Comparison of ENCODE assay signal across 21 mouse cellular contexts in genomic region chr12:21191546-21191945, GRCm38 (mm10).
DNase-seq lines count a peak whose midpoint lies in the region; ATAC-seq lines count a peak whose summit lies in the region.
"Had no signal": no experiment of that assay in that cellular context is flagged by ENCODE, and none has a peak within 500 bp of the region (broad histone marks: within the 10 kb centered on the region; RNA-seq: fewer than 3 reads in every experiment).

No protein-coding gene starts in this region.

- peak; percentile 2 for DNase-seq in c-Kit-negative CD71-positive TER-119-positive erythroid progenitor cells, embryonic 14.5 days (ENCODE audit: low read depth, low spot score)
- peak; percentile 6 for DNase-seq in c-Kit-positive CD71-positive TER-119-positive erythroid progenitor cells, embryonic 14.5 days (ENCODE audit: low spot score)
- no peak for DNase-seq in right cerebral cortex, adult 2 months (ENCODE audit: low spot score in 2 of 2)
- DNase-seq in cerebellum, postnatal 14 days: no peak
- DNase-seq: adrenal gland, adult 2 months; adrenal gland, postnatal 25 days; cerebellum, adult 11-12 months; cerebellum, adult 9-10 months; gastrocnemius, postnatal 25 days; heart, adult 11 months; heart, postnatal 36 days had no signal

- H3K9me3 ChIP-seq in liver, embryonic 12.5 days (replicated peaks): no peaks in the 10 kb centered on the region
- H3K9me3 ChIP-seq in liver, embryonic 16.5 days (replicated peaks; ENCODE audit: control insufficient read depth, low read length): no peaks in the 10 kb centered on the region
- H3K9me3 ChIP-seq in intestine, embryonic 16.5 days (ENCODE audit: control insufficient read depth, low read length): no peaks in the 10 kb centered on the region
- H3K9me3 ChIP-seq: embryonic facial prominence, embryonic 10.5 days; forebrain, embryonic 15.5 days; heart, embryonic 13.5 days; hindbrain, embryonic 12.5 days had no signal

- H3K4me3 ChIP-seq in liver, embryonic 12.5 days: no peak overlapping the region
- no peak overlapping the region for H3K4me3 ChIP-seq in liver, embryonic 16.5 days (ENCODE audit: low read depth, low read length)
- no peak overlapping the region for H3K4me3 ChIP-seq in intestine, embryonic 16.5 days (ENCODE audit: low read length)
- H3K4me3 ChIP-seq: embryonic facial prominence, embryonic 10.5 days; erythroblast, embryonic 14.5 days; forebrain, embryonic 15.5 days; heart, embryonic 13.5 days; hindbrain, embryonic 12.5 days had no signal

- no peaks in the 10 kb centered on the region for H3K27me3 ChIP-seq in liver, embryonic 12.5 days (replicated peaks)
- H3K27me3 ChIP-seq in liver, embryonic 16.5 days (ENCODE audit: control insufficient read depth, insufficient read depth, low read depth, low read length): no peaks in the 10 kb centered on the region
- H3K27me3 ChIP-seq in intestine, embryonic 16.5 days (replicated peaks; ENCODE audit: control insufficient read depth, insufficient read depth, low read length): no peaks in the 10 kb centered on the region
- H3K27me3 ChIP-seq: forebrain, embryonic 15.5 days; heart, embryonic 13.5 days; hindbrain, embryonic 12.5 days had no signal

- H3K4me2 ChIP-seq in liver, embryonic 12.5 days: no peak overlapping the region
- no peak overlapping the region for H3K4me2 ChIP-seq in liver, embryonic 16.5 days (ENCODE audit: low read depth, low read length)
- no peak overlapping the region for H3K4me2 ChIP-seq in intestine, embryonic 16.5 days (ENCODE audit: low read depth, low read length)
- H3K4me2 ChIP-seq: forebrain, embryonic 15.5 days; heart, embryonic 13.5 days; hindbrain, embryonic 12.5 days had no signal

- peaks cover 31% of the 10 kb centered on the region for H3K4me1 ChIP-seq in liver, embryonic 12.5 days
- peaks cover 5% of the 10 kb centered on the region for H3K4me1 ChIP-seq in liver, embryonic 16.5 days (ENCODE audit: control insufficient read depth, low read depth, low read length)
- peaks cover 10% of the 10 kb centered on the region for H3K4me1 ChIP-seq in intestine, embryonic 16.5 days (ENCODE audit: control insufficient read depth, insufficient read depth, low read length)
- H3K4me1 ChIP-seq: embryonic facial prominence, embryonic 10.5 days; heart, embryonic 13.5 days; hindbrain, embryonic 12.5 days had no signal

- no peaks in the 10 kb centered on the region for H3K36me3 ChIP-seq in liver, embryonic 12.5 days
- H3K36me3 ChIP-seq in liver, embryonic 16.5 days (ENCODE audit: control insufficient read depth, insufficient read depth): no peaks in the 10 kb centered on the region
- H3K36me3 ChIP-seq in intestine, embryonic 16.5 days (ENCODE audit: control insufficient read depth, insufficient read depth, low read length): no peaks in the 10 kb centered on the region
- H3K36me3 ChIP-seq: forebrain, embryonic 15.5 days had no signal

- peak; percentile 79 for ATAC-seq in liver, embryonic 12.5 days
- ATAC-seq in liver, embryonic 16.5 days (ENCODE audit: low read depth): peak; percentile 72
- no peak for ATAC-seq in intestine, embryonic 16.5 days
- ATAC-seq: forebrain, embryonic 15.5 days; hindbrain, embryonic 16.5 days; inflammation-experienced regulatory T-cells, adult 6 months had no signal

- no peak overlapping the region for H3K27ac ChIP-seq in liver, embryonic 12.5 days
- H3K27ac ChIP-seq in liver, embryonic 16.5 days (ENCODE audit: low read length): no peak overlapping the region
- H3K27ac ChIP-seq in intestine, embryonic 16.5 days (ENCODE audit: low read length): no peak overlapping the region
- H3K27ac ChIP-seq: embryonic facial prominence, embryonic 10.5 days; forebrain, embryonic 15.5 days; heart, embryonic 13.5 days; hindbrain, embryonic 12.5 days had no signal

- WGBS in liver, embryonic 12.5 days (ENCODE audit: insufficient replicate concordance): 63% methylated on average over 2 of the region's 2 CpGs
- WGBS in liver, embryonic 16.5 days (ENCODE audit: insufficient replicate concordance): 66% methylated on average over 2 of the region's 2 CpGs
- 85% methylated on average over 2 of the region's 2 CpGs for WGBS in intestine, embryonic 16.5 days

- no peak overlapping the region for H3K9ac ChIP-seq in liver, embryonic 12.5 days
- no peak overlapping the region for H3K9ac ChIP-seq in liver, embryonic 16.5 days (ENCODE audit: low read depth, low read length)
- H3K9ac ChIP-seq in intestine, embryonic 16.5 days (ENCODE audit: low read depth, low read length): no peak overlapping the region
- H3K9ac ChIP-seq: forebrain, embryonic 15.5 days; heart, embryonic 13.5 days; hindbrain, embryonic 12.5 days had no signal

Comparison
In these comparisons a context has a peak if more than half of its experiments do, and no peak if none do; other contexts are left out.
1. DNase-seq: peak in c-Kit-negative CD71-positive TER-119-positive erythroid progenitor cells, embryonic 14.5 days (single experiment) and c-Kit-positive CD71-positive TER-119-positive erythroid progenitor cells, embryonic 14.5 days (single experiment); none in right cerebral cortex, adult 2 months (0 of 2) and cerebellum, postnatal 14 days (0 of 2).